Mouse (Mus musculus) midbrain, embryonic 16.5 days (tissue): ENCODE results near the gene Klk1b8. TPM values are rescaled to one million over a fixed set of nuclear protein-coding genes. Genes with fewer than 3 reads are reported as not detected.
"Not testable (repeated sequence)": the region's sequence is repeated elsewhere in the genome, so short reads cannot be mapped to it uniquely, and the experiment has no call there.

Experiments used
- ATAC-seq: fragments of 200-750 bp; cut with Nextera tagmentation; 2 replicates; pipeline ENCODE4 v1.8.0; 2017; ENCODE audit warnings: moderate TSS enrichment
- H3K27ac ChIP-seq: fragments of 300-500 bp; sonication (generic); 2 replicates; pipeline ENCODE4 v1.5.1; 2014; ENCODE audit warnings: mild to moderate bottlenecking, low read length, mixed read lengths
- H3K27me3 ChIP-seq: fragments of 300-500 bp; sonication (generic); 2 replicates; pipeline ENCODE4 v1.6.1; 2014; ENCODE audit warnings: low read depth, low read length, mixed read lengths; ENCODE audit not compliant: control insufficient read depth, insufficient read depth
- H3K36me3 ChIP-seq: fragments of 300-500 bp; sonication (generic); 2 replicates; pipeline ENCODE4 v1.6.1; 2014; ENCODE audit warnings: mild to moderate bottlenecking, low read length, moderate library complexity, mixed read lengths; ENCODE audit not compliant: control insufficient read depth, insufficient read depth
- H3K4me1 ChIP-seq: fragments of 300-500 bp; sonication (generic); 2 replicates; pipeline ENCODE4 v1.6.1; 2014; ENCODE audit warnings: mild to moderate bottlenecking, low read length, mixed read lengths; ENCODE audit not compliant: control insufficient read depth, insufficient read depth
- H3K4me2 ChIP-seq: fragments of 300-500 bp; sonication (generic); 2 replicates; pipeline ENCODE4 v1.6.1; 2014; ENCODE audit warnings: mild to moderate bottlenecking, low read length, mixed read lengths
- H3K4me3 ChIP-seq: fragments of 300-500 bp; sonication (generic); 2 replicates; pipeline ENCODE4 v1.5.1; 2014; ENCODE audit warnings: low read depth, mild to moderate bottlenecking, low read length, moderate library complexity, mixed read lengths
- H3K9ac ChIP-seq: fragments of 300-500 bp; sonication (generic); 2 replicates; pipeline ENCODE4 v1.6.1; 2014; ENCODE audit warnings: low read depth, low read length, mixed read lengths
- H3K9me3 ChIP-seq: fragments of 300-500 bp; sonication (generic); replicated peaks from 2 replicates; pipeline ENCODE4 v1.6.1; 2014; ENCODE audit warnings: mild to moderate bottlenecking, low read length, mixed read lengths; ENCODE audit not compliant: control insufficient read depth, poor library complexity, severe bottlenecking
- WGBS: fragments of 180-500 bp; shearing (Covaris S2); extraction: QIAGEN DNeasy Blood & Tissue Kit; methylation state at CpG from one replicate; pipeline ENCODE4 v1.1.7; 2014; 5-methylcytosine and 5-hydroxymethylcytosine counted together
- polyA plus RNA-seq: library from polyadenylated mRNA; unstranded; fragments of >200 nt; fragmentation: Nextera tagmentation; extraction: Ambion mirVana; gene quantifications from 2 replicates; pipeline ENCODE4 v1.2.1, GENCODE M21; 2015

Klk1b8 gene
- polyA plus RNA-seq, 1 experiment from 2014 or later, result not detected

DNA sequence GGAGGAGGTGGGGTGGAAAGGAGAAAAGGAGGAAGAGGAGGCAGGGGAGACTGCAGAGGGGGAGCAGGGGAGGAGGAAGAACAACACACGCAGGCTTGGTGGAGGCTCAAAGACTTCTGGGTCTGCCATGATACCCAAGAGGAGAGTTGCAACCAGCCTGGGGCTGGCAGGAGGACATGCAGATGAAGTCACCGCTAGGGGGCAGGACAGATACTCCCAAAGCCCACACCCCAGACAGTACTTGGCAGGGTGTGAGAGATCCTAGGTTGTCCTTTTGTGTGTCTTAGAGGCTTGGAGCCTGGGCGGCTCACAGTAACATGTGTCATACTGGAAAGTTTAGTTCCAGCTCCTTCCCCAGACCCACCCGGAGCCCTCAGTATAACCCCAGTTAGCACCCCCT lies 21.9 kb upstream of the Klk1b8 start:
- Histone ChIP-seq H3K4me3 (no peak overlapping the region), H3K9me3 (no peaks in the 10 kb centered on the region), H3K27me3 (no peaks in the 10 kb centered on the region), H3K27ac (no peak overlapping the region), H3K36me3 (no peaks in the 10 kb centered on the region), H3K4me2 (no peak overlapping the region), H3K4me1 (no peaks in the 10 kb centered on the region), H3K9ac (no peak overlapping the region)
- 53% methylated on average over 4 of the region's 4 CpGs for WGBS
- ATAC-seq, result peak; percentile 21; the same call in 1 of the 2 replicates

DNA sequence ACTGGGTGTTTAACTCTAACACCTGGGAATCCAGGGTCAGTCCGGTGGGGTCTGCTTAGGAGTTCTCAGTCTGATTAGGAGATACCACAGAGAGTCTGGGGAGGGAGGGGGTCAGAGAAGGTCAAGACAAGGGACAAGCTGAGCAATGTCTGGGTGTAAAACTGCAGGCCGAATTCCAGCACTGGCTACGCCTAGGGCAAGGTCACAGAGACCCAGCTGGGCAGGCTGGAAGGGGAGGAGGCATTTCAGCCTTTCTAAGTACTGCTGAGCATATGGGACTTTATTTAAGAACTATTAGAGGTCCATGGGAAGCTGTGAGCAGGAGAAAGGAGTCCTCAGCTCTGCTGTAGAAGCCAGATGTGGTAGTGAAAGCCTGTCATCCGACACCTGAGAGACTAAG lies 18.1 kb upstream of the Klk1b8 start:
- Histone ChIP-seq H3K27me3 (no peaks in the 10 kb centered on the region), H3K4me1 (no peaks in the 10 kb centered on the region), H3K27ac (no peak overlapping the region), H3K4me3 (no peak overlapping the region), H3K4me2 (no peak overlapping the region), H3K36me3 (no peaks in the 10 kb centered on the region), H3K9ac (no peak overlapping the region), H3K9me3 (no peaks in the 10 kb centered on the region)
- ATAC-seq, result no peak
- 70% methylated on average over 4 of the region's 4 CpGs for WGBS

- Histone ChIP-seq H3K36me3 (no peaks in the 10 kb centered on the region), H3K4me2 (no peak within 1 kb of the TSS), H3K9ac (no peak within 1 kb of the TSS), H3K27me3 (no peaks in the 10 kb centered on the region), H3K27ac (no peak within 1 kb of the TSS), H3K4me3 (no peak within 1 kb of the TSS), H3K9me3 (no peaks in the 10 kb centered on the region), H3K4me1 (no peaks in the 10 kb centered on the region)
- no peak for ATAC-seq
- WGBS, result 88% methylated on average over 3 of the region's 3 CpGs
Measured at GRCm38 (mm10) chr7:43933440-43933839, 17.0 kb upstream of the Klk1b8 start, which contains the start of gene Klk15. Gene Klk15 (plus strand): TSS chr7:43933740.

DNA sequence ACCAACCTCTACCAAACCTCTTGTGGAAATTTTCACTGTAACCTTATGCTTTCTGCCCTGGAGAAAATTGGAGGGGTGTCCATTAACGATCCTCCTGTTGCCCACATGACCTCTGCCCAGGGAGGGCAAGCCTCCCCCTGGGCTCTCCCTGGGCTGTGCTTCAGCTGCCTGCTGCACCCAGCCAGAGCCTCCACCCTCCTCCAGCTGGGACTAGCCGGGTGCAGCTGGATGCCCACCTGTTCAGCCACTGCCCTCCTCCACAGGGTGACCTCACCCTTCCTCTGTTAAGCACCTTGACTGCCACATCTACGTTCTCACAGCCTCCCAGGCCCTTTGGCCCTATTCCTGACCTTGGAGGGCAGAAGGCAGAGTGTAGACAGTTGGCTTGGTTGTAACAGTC lies 15.7 kb upstream of the Klk1b8 start:
- H3K9me3 ChIP-seq, result no peaks in the 10 kb centered on the region
- no peak overlapping the region for H3K4me3 ChIP-seq
- no peaks in the 10 kb centered on the region for H3K4me1 ChIP-seq
- no peak overlapping the region for H3K27ac ChIP-seq
- no peak overlapping the region for H3K9ac ChIP-seq
- WGBS, result 52% methylated on average over 3 of the region's 3 CpGs
- no peaks in the 10 kb centered on the region for H3K36me3 ChIP-seq
- no peak overlapping the region for H3K4me2 ChIP-seq
- H3K27me3 ChIP-seq, result no peaks in the 10 kb centered on the region
- no peak for ATAC-seq

GRCm38 (mm10) chr7:43936551-43936950 lies 13.9 kb upstream of the Klk1b8 start:
- H3K9me3 ChIP-seq, result no peaks in the 10 kb centered on the region

GRCm38 (mm10) chr7:43942293-43942692 lies 8.2 kb upstream of the Klk1b8 start:
- H3K9ac ChIP-seq, ATAC-seq: not testable (repeated sequence)
- WGBS, result 69% methylated on average over 3 of the region's 3 CpGs

More at GRCm38 (mm10) chr7:43936551-43936950, 13.9 kb upstream of the Klk1b8 start:
- Histone ChIP-seq H3K27ac (no peak overlapping the region), H3K4me2 (no peak overlapping the region), H3K9ac (no peak overlapping the region), H3K27me3 (no peaks in the 10 kb centered on the region), H3K36me3 (no peaks in the 10 kb centered on the region), H3K4me3 (no peak overlapping the region), H3K4me1 (no peaks in the 10 kb centered on the region)
- no peak for ATAC-seq
- 85% methylated on average over 14 of the region's 14 CpGs for WGBS

DNA sequence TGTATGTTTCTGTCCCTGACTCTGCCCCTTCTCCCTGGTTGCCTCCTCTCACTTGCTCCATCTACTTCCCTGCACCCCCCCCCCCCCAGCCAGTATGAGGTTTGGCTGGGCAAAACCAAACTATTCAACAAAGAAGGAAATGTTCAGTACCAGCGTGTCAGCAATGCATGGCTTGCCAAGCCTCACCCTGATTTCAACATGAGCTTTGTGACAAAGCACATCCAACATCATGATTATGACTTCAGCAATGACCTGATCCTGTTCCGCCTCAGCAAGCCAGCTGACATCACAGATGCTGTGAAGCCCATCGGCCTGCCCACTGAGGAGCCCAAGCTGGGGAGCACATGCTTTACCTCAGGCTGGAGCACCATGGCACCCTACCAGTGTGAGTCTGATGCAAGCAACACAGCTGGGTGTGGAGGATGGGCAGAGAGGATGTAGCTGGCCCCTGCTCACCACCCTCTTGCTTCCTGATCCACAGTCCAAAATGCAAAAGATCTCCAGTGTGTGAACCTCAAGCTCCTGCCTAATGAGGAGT lies 5.7 kb upstream of the Klk1b8 start:
- WGBS, result 85% methylated on average over 3 of the region's 3 CpGs
- no peak overlapping the region for H3K9ac ChIP-seq
- H3K36me3 ChIP-seq, result no peaks in the 10 kb centered on the region
- H3K4me3 ChIP-seq, result no peak overlapping the region
- ATAC-seq, result no peak
- H3K27me3 ChIP-seq, result no peaks in the 10 kb centered on the region
- H3K4me2 ChIP-seq, result no peak overlapping the region
- no peak overlapping the region for H3K27ac ChIP-seq
- no peaks in the 10 kb centered on the region for H3K4me1 ChIP-seq
- H3K9me3 ChIP-seq, result no peaks in the 10 kb centered on the region

More at GRCm38 (mm10) chr7:43942293-43942692, 8.2 kb upstream of the Klk1b8 start:
- H3K4me1 ChIP-seq, H3K27ac ChIP-seq, H3K9me3 ChIP-seq, H3K4me3 ChIP-seq, H3K4me2 ChIP-seq, H3K36me3 ChIP-seq, H3K27me3 ChIP-seq: not testable (repeated sequence)

DNA sequence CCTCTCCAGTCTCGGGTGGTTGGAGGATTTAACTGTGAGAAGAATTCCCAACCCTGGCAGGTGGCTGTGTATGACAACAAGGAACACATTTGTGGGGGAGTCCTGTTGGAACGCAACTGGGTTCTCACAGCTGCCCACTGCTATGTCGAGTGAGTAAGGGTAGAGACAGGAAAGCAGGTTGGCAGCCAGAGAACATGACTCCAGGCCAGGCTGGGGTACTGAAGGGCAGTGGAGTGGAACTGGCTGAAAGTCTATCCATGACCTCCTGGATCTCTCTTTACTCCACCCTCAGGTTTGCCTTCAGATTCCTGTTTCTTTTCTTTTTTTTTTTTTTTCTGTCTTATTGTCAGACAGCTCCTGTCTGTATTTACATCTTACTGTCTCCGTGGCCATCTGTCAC lies 2.2 kb downstream of the Klk1b8 start:
- no peaks in the 10 kb centered on the region for H3K4me1 ChIP-seq
- no peaks in the 10 kb centered on the region for H3K36me3 ChIP-seq
- H3K27ac ChIP-seq, result no peak overlapping the region
- H3K4me3 ChIP-seq, result no peak overlapping the region
- H3K9me3 ChIP-seq, result no peaks in the 10 kb centered on the region
- ATAC-seq, result no peak
- WGBS, result 61% methylated on average over 4 of the region's 4 CpGs
- H3K27me3 ChIP-seq, result no peaks in the 10 kb centered on the region
- no peak overlapping the region for H3K4me2 ChIP-seq
- no peak overlapping the region for H3K9ac ChIP-seq

DNA sequence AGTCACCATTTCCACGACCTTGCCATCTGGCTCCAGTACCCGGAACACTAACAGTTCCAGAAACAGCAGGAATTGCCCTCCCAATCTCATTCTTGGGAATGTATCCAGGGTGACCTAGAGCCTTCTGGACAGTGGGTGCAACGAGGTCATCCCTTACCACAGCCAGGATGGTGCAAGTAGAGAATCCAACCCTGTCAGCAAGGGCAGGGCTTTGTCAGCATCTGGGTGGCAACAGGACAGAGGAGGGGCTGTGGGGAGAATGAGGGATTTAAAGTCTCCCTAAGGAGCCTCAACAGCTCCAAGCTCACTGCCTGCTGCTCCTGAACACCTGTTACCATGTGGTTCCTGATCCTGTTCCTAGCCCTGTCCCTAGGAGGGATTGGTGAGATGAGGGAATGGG lies 16.0 kb downstream of the Klk1b8 start, which contains the start of gene Klk1b1:
TSS of gene Klk1b1 (plus strand) at position 301 of the 400 bp plus-strand sequence.
- no peak within 1 kb of the TSS for H3K27ac ChIP-seq
- H3K9ac ChIP-seq, result no peak within 1 kb of the TSS
- H3K9me3 ChIP-seq, result no peaks in the 10 kb centered on the region
- no peak for ATAC-seq
- 72% methylated on average over 3 of the region's 3 CpGs for WGBS
- no peak within 1 kb of the TSS for H3K4me3 ChIP-seq
- no peaks in the 10 kb centered on the region for H3K36me3 ChIP-seq
- H3K4me1 ChIP-seq, result no peaks in the 10 kb centered on the region
- H3K27me3 ChIP-seq, result no peaks in the 10 kb centered on the region
- H3K4me2 ChIP-seq, result no peak within 1 kb of the TSS
